In genomic region chr2:145288501-145288900, GRCm38 (mm10) we compare ENCODE assay signal across 19 mouse cellular contexts.
DNase-seq lines count a peak whose midpoint lies in the region; ATAC-seq and TF ChIP-seq lines count a peak whose summit lies in the region.
"Had no signal": no experiment of that assay in that cellular context is flagged by ENCODE, and none has a peak within 500 bp of the region (broad histone marks: within the 10 kb centered on the region; RNA-seq: fewer than 3 reads in every experiment).

No protein-coding gene starts in this region.

- ATAC-seq in kidney, embryonic 16.5 days (ENCODE audit: low FRiP score, low TSS enrichment): no peak
- ATAC-seq in megakaryocyte-erythroid progenitor cell, adult 5-6 weeks (replicated peaks; ENCODE audit: low FRiP score, low TSS enrichment, poor library complexity, severe bottlenecking): no peak
- ATAC-seq: forebrain, postnatal 0 days; midbrain, embryonic 15.5 days had no signal

- no peaks in the 10 kb centered on the region for H3K36me3 ChIP-seq in kidney, adult 2 months (ENCODE audit: control insufficient read depth, insufficient read depth, low read length)
- H3K36me3 ChIP-seq in kidney, embryonic 16.5 days (ENCODE audit: insufficient read depth, low read length): no peaks in the 10 kb centered on the region
- H3K36me3 ChIP-seq: embryonic facial prominence, embryonic 10.5 days; G1E; hindbrain, embryonic 12.5 days; liver, embryonic 13.5 days; midbrain, embryonic 15.5 days; neural tube, embryonic 12.5 days had no signal

- intact Hi-C loops in gastrocnemius, adult 2 months (cut with DNase I): no loop called here
- intact Hi-C loops in gastrocnemius, postnatal 14 days (cut with DNase I; ENCODE audit: low total_unique reads): no loop called here
- intact Hi-C loops in heart, postnatal 14 days (cut with DNase I): loop anchor here (5.0 kb wide), 2 partner anchors 56 to 121 kb away; partner anchors contain the start of gene Slc24a3

- no peaks in the 10 kb centered on the region; the same call in 1 of the 2 replicates for H3K4me1 ChIP-seq in kidney, adult 2 months (ENCODE audit: control insufficient read depth, insufficient read depth, low read length)
- H3K4me1 ChIP-seq in kidney, embryonic 16.5 days (ENCODE audit: insufficient read depth, low read length): peaks cover 6% of the 10 kb centered on the region; the same call in 1 of the 2 replicates
- H3K4me1 ChIP-seq: hindbrain, embryonic 12.5 days; liver, embryonic 13.5 days; neural tube, embryonic 12.5 days had no signal

- peak overlapping the region; percentile 35 for H3K27ac ChIP-seq in gastrocnemius, adult 2 months
- no peak overlapping the region for H3K27ac ChIP-seq in kidney, adult 2 months (ENCODE audit: insufficient read depth, low read depth, low read length)
- H3K27ac ChIP-seq in kidney, embryonic 16.5 days (ENCODE audit: low read length): no peak overlapping the region
- H3K27ac ChIP-seq: embryonic facial prominence, embryonic 10.5 days; hindbrain, embryonic 12.5 days; liver, embryonic 13.5 days; midbrain, embryonic 15.5 days; neural tube, embryonic 12.5 days had no signal

- WGBS in kidney, adult 2 months: 70% methylated on average over 1 of the region's 1 CpGs
- WGBS in kidney, embryonic 16.5 days: 66% methylated on average over 1 of the region's 1 CpGs

- peak; percentile 24 for DNase-seq in gastrocnemius, adult 2 months
- DNase-seq in gastrocnemius, postnatal 14 days: no peak
- peak; percentile 9 for DNase-seq in kidney, adult 2 months
- peak; percentile 31 to 37 for DNase-seq in heart, postnatal 14 days
- DNase-seq in lung, postnatal 25 days (ENCODE audit: low spot score): peak; percentile 24
- DNase-seq: cerebellum, postnatal 36 days; forebrain, postnatal 0 days; kidney, adult 8-10 months; left cerebral cortex, postnatal 4 days; liver, embryonic 13.5 days; thymus, adult 2 months had no signal

- no peak overlapping the region for H3K4me3 ChIP-seq in gastrocnemius, adult 2 months
- no peak overlapping the region for H3K4me3 ChIP-seq in kidney, adult 2 months (ENCODE audit: insufficient read depth, low read depth, low read length)
- H3K4me3 ChIP-seq in kidney, embryonic 16.5 days (ENCODE audit: low read length): no peak overlapping the region
- H3K4me3 ChIP-seq: embryonic facial prominence, embryonic 10.5 days; erythroblast, embryonic 14.5 days; hindbrain, embryonic 12.5 days; liver, embryonic 13.5 days; midbrain, embryonic 15.5 days; neural tube, embryonic 12.5 days had no signal

- H3K9me3 ChIP-seq in kidney, embryonic 16.5 days (ENCODE audit: low read length): no peaks in the 10 kb centered on the region
- H3K9me3 ChIP-seq: embryonic facial prominence, embryonic 10.5 days; hindbrain, embryonic 12.5 days; liver, embryonic 13.5 days; midbrain, embryonic 15.5 days; neural tube, embryonic 12.5 days had no signal

- TF ChIP-seq CTCF in gastrocnemius, adult 2 months (IDR thresholded peaks at IDR 0.05): no peak
- no peak for TF ChIP-seq CTCF in kidney, adult 2 months (conservative IDR thresholded peaks at IDR 0.05; ENCODE audit: insufficient read depth, insufficient read length, low read depth, low read length)

- no peak overlapping the region for H3K4me2 ChIP-seq in kidney, embryonic 16.5 days (replicated peaks; ENCODE audit: low read depth, low read length)
- H3K4me2 ChIP-seq: hindbrain, embryonic 12.5 days; liver, embryonic 13.5 days; midbrain, embryonic 15.5 days; neural tube, embryonic 12.5 days had no signal

- H3K9ac ChIP-seq in kidney, embryonic 16.5 days (replicated peaks; ENCODE audit: low read length): no peak overlapping the region
- H3K9ac ChIP-seq: forebrain, postnatal 0 days; hindbrain, embryonic 12.5 days; liver, embryonic 13.5 days; midbrain, embryonic 15.5 days; neural tube, embryonic 12.5 days had no signal

- TF ChIP-seq POLR2A in kidney, adult 2 months (IDR thresholded peaks at IDR 0.05; ENCODE audit: low read depth, low read length): no peak

- no peaks in the 10 kb centered on the region for H3K27me3 ChIP-seq in kidney, adult 2 months (replicated peaks; ENCODE audit: control insufficient read depth, insufficient read depth, low read length)
- no peaks in the 10 kb centered on the region for H3K27me3 ChIP-seq in kidney, embryonic 16.5 days (ENCODE audit: insufficient read depth, low read length)
- H3K27me3 ChIP-seq: hindbrain, embryonic 12.5 days; liver, embryonic 13.5 days; midbrain, embryonic 15.5 days; neural tube, embryonic 12.5 days had no signal
